Mouse (Mus musculus) central nervous system, embryonic 14 days (tissue): Measurements from ENCODE around the gene Fnbp1l. TPM values are rescaled to one million over a fixed set of nuclear protein-coding genes. Genes with fewer than 3 reads are reported as not detected.

Experiments
- polyA plus RNA-seq: library from polyadenylated mRNA; depleted of rRNA; stranded (reverse); fragments of >200 nt; gene quantifications from 2 replicates; pipeline ENCODE4 v1.2.3, GENCODE M21; 2012; rRNA removed

Fnbp1l gene
- polyA plus RNA-seq = 297 and 338 TPM in 2 replicates

GRCm38 (mm10) chr3:122618991-122619930, at the start of gene Fnbp1l:
TSS of gene Fnbp1l (minus strand) at chr3:122619715.

Other genes starting within 250 kb of the Fnbp1l start
- gene Pde5a, start 109.2 kb upstream of the Fnbp1l start, polyA plus RNA-seq = 5.3 and 5.6 TPM in 2 replicates